Mouse (Mus musculus): ENCODE measurements around the gene Pmf1. TPM values are rescaled to one million over a fixed set of nuclear protein-coding genes. Genes with fewer than 3 reads are reported as not detected.

Pmf1 gene
- polyA plus RNA-seq, 1 experiment, result 73.6 TPM

DNA sequence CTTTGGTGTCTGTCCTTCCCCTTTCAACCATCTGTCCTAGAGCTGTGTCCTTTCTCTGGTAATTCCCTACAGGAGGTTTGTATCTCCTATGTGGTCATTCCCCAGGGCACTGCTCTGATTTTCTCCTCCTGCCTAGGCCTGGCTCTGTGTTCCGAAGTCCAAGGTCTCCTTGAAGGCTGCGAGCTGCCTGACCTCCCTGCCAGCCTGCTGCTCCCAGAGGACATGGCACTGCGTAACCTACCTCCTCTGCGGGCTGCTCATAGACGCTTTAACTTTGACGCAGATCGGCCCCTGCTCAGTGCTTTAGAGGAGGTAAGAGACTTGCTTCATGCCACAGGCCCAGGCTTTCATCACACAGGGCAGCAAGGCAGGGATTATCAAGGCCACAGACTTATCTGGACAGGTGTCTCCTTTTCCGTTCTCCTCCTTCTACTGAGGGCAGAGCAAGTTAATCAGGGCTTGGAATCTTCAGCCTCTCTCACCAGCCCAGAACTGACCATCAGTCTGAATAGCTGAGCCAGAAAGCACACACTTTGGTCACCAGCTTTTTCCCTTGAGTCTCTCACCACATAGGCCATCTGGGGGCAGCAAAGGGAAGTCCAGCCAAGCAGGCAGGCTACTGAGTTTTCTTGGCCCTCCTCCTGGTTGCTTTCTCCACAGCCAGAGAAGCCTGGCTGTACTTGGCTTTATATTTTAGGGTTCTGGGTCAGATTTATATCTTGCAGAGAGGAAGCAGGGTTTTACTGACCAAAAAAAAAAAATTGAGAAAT is 55.5 kb downstream of the Pmf1 start:
- Histone ChIP-seq H3K4me3 (replicated peaks) (no peak overlapping the region), H3K36me3 (replicated peaks; ENCODE audit: low read length) (peaks cover 99% of the 10 kb centered on the region), H3K27me3 (replicated peaks) (no peaks in the 10 kb centered on the region), H3K9me3 (no peaks in the 10 kb centered on the region), H3K4me1 (peaks cover 40% of the 10 kb centered on the region)
- TF ChIP-seq GATA1 (IDR thresholded peaks at IDR 0.05; ENCODE audit: borderline replicate concordance, low read length), result no peak
- no peak for TF ChIP-seq FLI1 (IDR thresholded peaks at IDR 0.05; ENCODE audit: low read length)

DNA sequence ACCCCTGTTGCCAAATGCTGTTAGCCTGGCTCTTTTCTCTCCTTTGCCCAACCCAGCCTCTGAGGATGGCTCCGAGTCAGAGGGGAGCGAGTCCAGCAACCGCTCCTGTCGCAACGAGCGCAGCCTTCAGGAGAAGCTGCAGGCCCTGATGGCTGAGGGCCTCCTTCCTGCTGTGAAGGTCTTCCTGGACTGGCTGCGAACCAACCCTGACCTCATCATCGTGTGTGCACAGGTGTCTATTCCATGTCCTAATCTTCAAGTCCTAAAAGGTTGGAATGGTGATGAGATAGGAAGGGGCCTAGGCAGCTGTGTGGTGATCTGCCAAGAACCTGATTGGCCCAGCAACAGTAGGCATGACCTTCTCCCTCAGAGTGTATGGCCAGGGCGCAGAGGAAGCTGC is 57.2 kb downstream of the Pmf1 start:
- H3K36me3 ChIP-seq (replicated peaks; ENCODE audit: low read length), result peaks cover 99% of the 10 kb centered on the region
- peaks cover 40% of the 10 kb centered on the region for H3K4me1 ChIP-seq
- no peaks in the 10 kb centered on the region for H3K9me3 ChIP-seq
- no peaks in the 10 kb centered on the region for H3K27me3 ChIP-seq (replicated peaks)
- no peak for TF ChIP-seq GATA1 (IDR thresholded peaks at IDR 0.05; ENCODE audit: borderline replicate concordance, low read length)
- TF ChIP-seq FLI1 (IDR thresholded peaks at IDR 0.05; ENCODE audit: low read length), result no peak
- H3K4me3 ChIP-seq (replicated peaks), result no peak overlapping the region

DNA sequence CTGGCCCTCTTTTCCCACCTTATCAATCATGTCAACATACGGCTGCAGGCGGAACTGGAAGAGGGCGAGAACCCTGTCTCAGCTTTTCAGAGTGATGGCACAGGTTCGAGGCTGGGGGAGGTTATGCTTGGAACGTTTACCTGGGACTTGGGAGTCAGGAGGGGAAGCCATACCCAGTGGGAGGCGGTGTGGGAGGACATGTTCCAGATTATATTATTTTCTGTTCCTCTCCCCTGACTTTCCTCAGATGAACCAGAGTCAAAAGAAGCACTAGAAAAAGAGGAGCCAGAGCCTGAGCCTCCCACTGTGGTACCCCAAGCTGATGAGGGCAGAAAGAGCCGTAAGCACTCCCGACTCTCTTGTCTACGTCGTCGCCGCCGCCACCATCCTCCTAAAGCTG is 59.4 kb downstream of the Pmf1 start:
- TF ChIP-seq GATA1 (IDR thresholded peaks at IDR 0.05; ENCODE audit: borderline replicate concordance, low read length), result no peak
- Histone ChIP-seq H3K36me3 (replicated peaks; ENCODE audit: low read length) (peaks cover 100% of the 10 kb centered on the region), H3K9me3 (no peaks in the 10 kb centered on the region), H3K4me3 (replicated peaks) (no peak overlapping the region), H3K27me3 (replicated peaks) (no peaks in the 10 kb centered on the region), H3K4me1 (peaks cover 20% of the 10 kb centered on the region)

Other genes with a start within 250 kb of the Pmf1 start
- not detected in 2 replicates for gene Rhbg, start 155.6 kb downstream of the Pmf1 start, polyA plus RNA-seq (2012; ENCODE audit: insufficient read depth, low replicate concordance)
- gene Gm38392, start 123.1 kb downstream of the Pmf1 start, polyA plus RNA-seq (2012; ENCODE audit: insufficient read depth, low replicate concordance), result not detected in 2 replicates
- 2.0 TPM in 1 of 2 replicates, not detected in the other for gene Tsacc, start 113.3 kb downstream of the Pmf1 start, polyA plus RNA-seq (2012; ENCODE audit: insufficient read depth, low replicate concordance)
- 7.1 and 29.4 TPM in 2 replicates for gene Cct3, start 113.2 kb downstream of the Pmf1 start, polyA plus RNA-seq (2012; ENCODE audit: insufficient read depth, low replicate concordance)
- 31.1 and 138 TPM in 2 replicates for gene Glmp, start 85.3 kb downstream of the Pmf1 start, polyA plus RNA-seq (2012; ENCODE audit: insufficient read depth, low replicate concordance)
- gene Tmem79, start 74.2 kb downstream of the Pmf1 start, polyA plus RNA-seq (2012; ENCODE audit: insufficient read depth, low replicate concordance), result 2.3 TPM in 1 of 2 replicates, not detected in the other
- gene Smg5, start 74.1 kb downstream of the Pmf1 start, polyA plus RNA-seq (2012; ENCODE audit: insufficient read depth, low replicate concordance), result 39.8 and 77.9 TPM in 2 replicates
- not detected in 2 replicates for gene Paqr6, start 45.7 kb downstream of the Pmf1 start, polyA plus RNA-seq (2012; ENCODE audit: insufficient read depth, low replicate concordance)
- gene Bglap3, start 37.6 kb downstream of the Pmf1 start, polyA plus RNA-seq (2012; ENCODE audit: insufficient read depth, low replicate concordance), result not detected in 2 replicates
- not detected in 2 replicates for gene Bglap2, start 31.6 kb downstream of the Pmf1 start, polyA plus RNA-seq (2012; ENCODE audit: insufficient read depth, low replicate concordance)
- not detected in 2 replicates for gene Bglap, start 25.9 kb downstream of the Pmf1 start, polyA plus RNA-seq (2012; ENCODE audit: insufficient read depth, low replicate concordance)
- gene Slc25a44, start 14.8 kb upstream of the Pmf1 start, polyA plus RNA-seq (2012; ENCODE audit: insufficient read depth, low replicate concordance), result 6.7 and 7.2 TPM in 2 replicates
- 8.4 and 26.0 TPM in 2 replicates for gene Sema4a, start 50.9 kb upstream of the Pmf1 start, polyA plus RNA-seq (2012; ENCODE audit: insufficient read depth, low replicate concordance)
- 607 and 1,158 TPM in 2 replicates for gene Lmna, start 99.6 kb upstream of the Pmf1 start, polyA plus RNA-seq (2012; ENCODE audit: insufficient read depth, low replicate concordance)
- 0.83 and 1.6 TPM in 2 replicates for gene Mex3a, start 122.1 kb upstream of the Pmf1 start, polyA plus RNA-seq (2012; ENCODE audit: insufficient read depth, low replicate concordance)
- 0.51 TPM in 1 of 2 replicates, not detected in the other for gene Rab25, start 138.0 kb upstream of the Pmf1 start, polyA plus RNA-seq (2012; ENCODE audit: insufficient read depth, low replicate concordance)
- 18.1 and 152 TPM in 2 replicates for gene Lamtor2, start 142.7 kb upstream of the Pmf1 start, polyA plus RNA-seq (2012; ENCODE audit: insufficient read depth, low replicate concordance)
- 26.1 and 51.5 TPM in 2 replicates for gene Ubqln4, start 143.4 kb upstream of the Pmf1 start, polyA plus RNA-seq (2012; ENCODE audit: insufficient read depth, low replicate concordance)
- 111 and 307 TPM in 2 replicates for gene Ssr2, start 165.5 kb upstream of the Pmf1 start, polyA plus RNA-seq (2012; ENCODE audit: insufficient read depth, low replicate concordance)
- 302 and 446 TPM in 2 replicates for gene Arhgef2, start 195.6 kb upstream of the Pmf1 start, polyA plus RNA-seq (2012; ENCODE audit: insufficient read depth, low replicate concordance)
- gene Rxfp4, start 242.8 kb upstream of the Pmf1 start, polyA plus RNA-seq (2012; ENCODE audit: insufficient read depth, low replicate concordance), result not detected in 2 replicates

All from megakaryocyte, embryonic 14.5 days (primary cell).